Comparison of ENCODE assay signal across 7 mouse cellular contexts in genomic region chr5:115538693-115539043, GRCm38 (mm10). TPM values are rescaled to one million over a fixed set of nuclear protein-coding genes. Genes with fewer than 3 reads are reported as not detected.
DNase-seq lines count a peak whose midpoint lies in the region; ATAC-seq and TF ChIP-seq lines count a peak whose summit lies in the region.

No protein-coding gene starts in this region.

- no peaks in the 10 kb centered on the region for H3K9me3 ChIP-seq in limb, embryonic 11.5 days (ENCODE audit: control insufficient read depth, low read length)
- no peaks in the 10 kb centered on the region for H3K9me3 ChIP-seq in midbrain, embryonic 13.5 days

- no peak overlapping the region for H3K9ac ChIP-seq in limb, embryonic 11.5 days (ENCODE audit: low read length)
- H3K9ac ChIP-seq in midbrain, embryonic 13.5 days (replicated peaks): 0 out of 2 replicates have a peak overlapping the region, but pooled peaks have one; percentile 7

- no peak overlapping the region for H3K27ac ChIP-seq in limb, embryonic 11.5 days (replicated peaks; ENCODE audit: low read depth, low read length)
- no peak overlapping the region for H3K27ac ChIP-seq in midbrain, embryonic 13.5 days
- peak overlapping the region; percentile 31 for H3K27ac ChIP-seq in small intestine, adult 2 months (ENCODE audit: insufficient read depth, low read depth, low read length)

- DNase-seq in adrenal gland, adult 2 months: peak; percentile 91
- DNase-seq in embryo, embryonic 9.5 days (ENCODE audit: extremely low spot score): peak; percentile 88
- DNase-seq in heart, adult 11 months: peak; percentile 99
- peak; percentile 86 for DNase-seq in kidney, adult 11 months
- peak; percentile 97 for DNase-seq in limb, embryonic 11.5 days (ENCODE audit: low spot score)

- H3K27me3 ChIP-seq in limb, embryonic 11.5 days (ENCODE audit: control insufficient read depth, insufficient read depth, low read length): no peaks in the 10 kb centered on the region
- H3K27me3 ChIP-seq in midbrain, embryonic 13.5 days: no peaks in the 10 kb centered on the region
- H3K27me3 ChIP-seq in small intestine, adult 2 months (ENCODE audit: control insufficient read depth, insufficient read depth, low read length): no peaks in the 10 kb centered on the region

- no peaks in the 10 kb centered on the region for H3K36me3 ChIP-seq in limb, embryonic 11.5 days (ENCODE audit: control insufficient read depth, insufficient read depth, low read length)
- no peaks in the 10 kb centered on the region for H3K36me3 ChIP-seq in midbrain, embryonic 13.5 days
- no peaks in the 10 kb centered on the region for H3K36me3 ChIP-seq in small intestine, adult 2 months (ENCODE audit: control insufficient read depth, insufficient read depth, low read length)

- H3K4me3 ChIP-seq in limb, embryonic 11.5 days (ENCODE audit: low read depth, low read length): no peak overlapping the region
- no peak overlapping the region for H3K4me3 ChIP-seq in midbrain, embryonic 13.5 days (replicated peaks)
- peak overlapping the region; percentile 26 for H3K4me3 ChIP-seq in small intestine, adult 2 months (ENCODE audit: low read depth, low read length)

- peak; percentile 98 for TF ChIP-seq CTCF in small intestine, adult 2 months (IDR thresholded peaks at IDR 0.05; ENCODE audit: extremely low read depth, insufficient read length, insufficient replicate concordance, low read depth, low read length)

- peak; percentile 65 for ATAC-seq in limb, embryonic 11.5 days (ENCODE audit: insufficient number of reproducible peaks, low FRiP score, low TSS enrichment, low read depth)
- ATAC-seq in midbrain, embryonic 13.5 days: peak; percentile 86

- H3K4me2 ChIP-seq in limb, embryonic 11.5 days (ENCODE audit: low read depth, severe bottlenecking): no peak overlapping the region
- H3K4me2 ChIP-seq in midbrain, embryonic 13.5 days (replicated peaks): no peak overlapping the region

- H3K4me1 ChIP-seq in limb, embryonic 11.5 days (ENCODE audit: control insufficient read depth, insufficient read depth, low read length): peaks cover 45% of the 10 kb centered on the region
- H3K4me1 ChIP-seq in midbrain, embryonic 13.5 days (replicated peaks): peaks cover 34% of the 10 kb centered on the region
- peaks cover 38% of the 10 kb centered on the region for H3K4me1 ChIP-seq in small intestine, adult 2 months (ENCODE audit: control insufficient read depth, insufficient read depth, insufficient read length, low read length)

- peak; percentile 15; the same call in 1 of the 2 replicates for TF ChIP-seq POLR2A in small intestine, adult 2 months (IDR thresholded peaks at IDR 0.05; ENCODE audit: low read depth, low read length)

- under 1% methylated on average over 12 of the region's 12 CpGs for WGBS in limb, embryonic 11.5 days
- under 1% methylated on average over 12 of the region's 12 CpGs for WGBS in midbrain, embryonic 13.5 days
- WGBS in small intestine, adult 2 months: 0% methylated on average over 12 of the region's 12 CpGs

RNA-seq across cellular contexts. Expression of gene Rplp0, which starts 20.6 kb away (rescaled TPM):
- 100 to 1,000 TPM; 758 to 884 TPM for total RNA-seq in adrenal gland, adult 2 months (2021)
- polyA plus RNA-seq in adrenal gland, adult 2 months (2012; rRNA removed): 1,163 and 1,198 TPM in 2 replicates
- polyA plus RNA-seq in limb, embryonic 11.5 days (2014; fragmentation: Nextera tagmentation; extraction: Ambion mirVana): 1,447 and 1,526 TPM in 2 replicates
- polyA plus RNA-seq in midbrain, embryonic 13.5 days (2015; fragmentation: Nextera tagmentation; extraction: Ambion mirVana): 905 and 914 TPM in 2 replicates
- polyA plus RNA-seq in small intestine, adult 2 months (2012; rRNA removed): 1,193 and 2,017 TPM in 2 replicates

RNA-seq across cellular contexts. Expression of gene Gcn1l1, which starts 26.4 kb away (rescaled TPM):
- total RNA-seq in adrenal gland, adult 2 months (2021): 10 to 100 TPM; 48.6 to 51.1 TPM
- 41.2 and 49.4 TPM in 2 replicates for polyA plus RNA-seq in adrenal gland, adult 2 months (2012; rRNA removed)
- 39.6 and 44.5 TPM in 2 replicates for polyA plus RNA-seq in limb, embryonic 11.5 days (2014; fragmentation: Nextera tagmentation; extraction: Ambion mirVana)
- 48.6 and 49.1 TPM in 2 replicates for polyA plus RNA-seq in midbrain, embryonic 13.5 days (2015; fragmentation: Nextera tagmentation; extraction: Ambion mirVana)
- polyA plus RNA-seq in small intestine, adult 2 months (2012; rRNA removed): 26.4 and 30.7 TPM in 2 replicates

RNA-seq across cellular contexts. Expression of gene Pxn, which starts 32.2 kb away (rescaled TPM):
- 10 to 100 TPM; 39.4 to 47.2 TPM for total RNA-seq in adrenal gland, adult 2 months (2021)
- 66.9 and 67.5 TPM in 2 replicates for polyA plus RNA-seq in adrenal gland, adult 2 months (2012; rRNA removed)
- 13.5 and 17.7 TPM in 2 replicates for polyA plus RNA-seq in limb, embryonic 11.5 days (2014; fragmentation: Nextera tagmentation; extraction: Ambion mirVana)
- 16.2 and 18.3 TPM in 2 replicates for polyA plus RNA-seq in midbrain, embryonic 13.5 days (2015; fragmentation: Nextera tagmentation; extraction: Ambion mirVana)
- polyA plus RNA-seq in small intestine, adult 2 months (2012; rRNA removed): 65.1 and 136 TPM in 2 replicates

RNA-seq across cellular contexts. Expression of gene Sirt4, which starts 54.1 kb away (rescaled TPM):
- total RNA-seq in adrenal gland, adult 2 months (2021): 10 to 100 TPM; 15.1 to 28.0 TPM
- polyA plus RNA-seq in adrenal gland, adult 2 months (2012; rRNA removed): 47.4 and 61.7 TPM in 2 replicates
- polyA plus RNA-seq in limb, embryonic 11.5 days (2014; fragmentation: Nextera tagmentation; extraction: Ambion mirVana): 19.2 and 19.7 TPM in 2 replicates
- polyA plus RNA-seq in midbrain, embryonic 13.5 days (2015; fragmentation: Nextera tagmentation; extraction: Ambion mirVana): 26.1 and 28.7 TPM in 2 replicates
- 9.9 and 13.6 TPM in 2 replicates for polyA plus RNA-seq in small intestine, adult 2 months (2012; rRNA removed)
